26 mouse cellular contexts compared by ENCODE assay signal in the genomic region with DNA sequence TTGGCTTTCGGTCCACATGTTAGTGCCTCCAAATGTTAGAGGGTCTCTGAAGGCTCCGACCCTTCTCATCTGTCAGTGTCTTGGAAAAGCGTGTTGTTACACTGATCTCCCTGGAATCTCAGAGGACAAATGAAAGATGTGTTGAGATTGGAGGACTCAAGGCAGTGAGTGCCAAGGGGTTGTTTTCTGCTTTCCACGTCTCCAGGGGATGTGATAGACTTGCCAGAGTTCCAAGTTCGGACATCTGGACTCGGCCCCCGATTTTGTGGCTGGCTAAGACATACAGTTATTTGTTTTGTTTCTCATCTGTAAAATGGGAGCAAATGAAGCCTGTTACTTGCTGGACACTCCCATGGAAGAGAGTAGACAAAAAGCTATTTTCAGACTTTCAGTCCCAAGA. TPM values are rescaled to one million over a fixed set of nuclear protein-coding genes. Genes with fewer than 3 reads are reported as not detected.
DNase-seq lines count a peak whose midpoint lies in the region; ATAC-seq and TF ChIP-seq lines count a peak whose summit lies in the region.
"Had no signal": no experiment of that assay in that cellular context is flagged by ENCODE, and none has a peak within 500 bp of the region (broad histone marks: within the 10 kb centered on the region; RNA-seq: fewer than 3 reads in every experiment).

No protein-coding gene starts in this region.

- TF ChIP-seq POLR2A in limb, embryonic 14.5 days (IDR thresholded peaks at IDR 0.05; ENCODE audit: borderline replicate concordance, extremely low read depth, insufficient read depth, insufficient read length): no peak

- H3K9me3 ChIP-seq in limb, embryonic 14.5 days (ENCODE audit: control insufficient read depth, low read length): no peaks in the 10 kb centered on the region
- no peaks in the 10 kb centered on the region for H3K9me3 ChIP-seq in limb, embryonic 10.5 days (replicated peaks)
- H3K9me3 ChIP-seq: embryonic facial prominence, embryonic 13.5 days; embryonic facial prominence, embryonic 15.5 days; forebrain, embryonic 10.5 days; forebrain, embryonic 12.5 days had no signal

- H3K36me3 ChIP-seq in limb, embryonic 14.5 days (ENCODE audit: control insufficient read depth, insufficient read depth, low read length): no peaks in the 10 kb centered on the region
- H3K36me3 ChIP-seq in limb, embryonic 10.5 days: no peaks in the 10 kb centered on the region
- H3K36me3 ChIP-seq: embryonic facial prominence, embryonic 13.5 days; embryonic facial prominence, embryonic 15.5 days; forebrain, embryonic 10.5 days; forebrain, embryonic 12.5 days had no signal

- H3K4me1 ChIP-seq in limb, embryonic 14.5 days (ENCODE audit: control insufficient read depth, insufficient read depth, low read length): peaks cover 14% of the 10 kb centered on the region
- H3K4me1 ChIP-seq in limb, embryonic 10.5 days: peaks cover 32% of the 10 kb centered on the region

- peak; percentile 43 for DNase-seq in gastrocnemius, adult 2 months
- no peak for DNase-seq in gastrocnemius, postnatal 4 days (ENCODE audit: low spot score in 2 of 2)
- peak; percentile 9 for DNase-seq in limb, embryonic 14.5 days (ENCODE audit: low spot score)
- no peak for DNase-seq in limb, embryonic 10.5 days (ENCODE audit: low spot score)
- DNase-seq in gastrocnemius, postnatal 14 days: peak; percentile 31
- peak; percentile 51 for DNase-seq in skeletal muscle tissue, adult 2 months (ENCODE audit: low read depth, low spot score)
- no peak for DNase-seq in neural tube, embryonic 10.5 days (ENCODE audit: extremely low spot score, low spot score)
- DNase-seq: adrenal gland, adult 8-10 months; adrenal gland, postnatal 14 days; cerebellum, adult 11 months; cerebellum, adult 18-20 months; cerebellum, adult 8-10 months; cerebellum, adult 9-11 months; cerebellum, postnatal 14 days; cerebellum, postnatal 36 days; embryo, embryonic 11 days had no signal

- 0 out of 2 replicates have a peak overlapping the region, but pooled peaks have one; percentile 8 for H3K27ac ChIP-seq in gastrocnemius, adult 2 months
- H3K27ac ChIP-seq in limb, embryonic 14.5 days (replicated peaks; ENCODE audit: low read depth, low read length): no peak overlapping the region
- no peak overlapping the region for H3K27ac ChIP-seq in limb, embryonic 10.5 days
- H3K27ac ChIP-seq: embryonic facial prominence, embryonic 13.5 days; embryonic facial prominence, embryonic 15.5 days; forebrain, embryonic 10.5 days; forebrain, embryonic 12.5 days had no signal

- H3K27me3 ChIP-seq in limb, embryonic 14.5 days (ENCODE audit: control insufficient read depth, insufficient read depth, low read length): 0 out of 2 replicates have a peak, but pooled peaks cover 8% of the 10 kb centered on the region
- peaks cover 75% of the 10 kb centered on the region for H3K27me3 ChIP-seq in limb, embryonic 10.5 days (ENCODE audit: low read depth, poor library complexity, severe bottlenecking)

- H3K4me3 ChIP-seq in gastrocnemius, adult 2 months: no peak overlapping the region
- H3K4me3 ChIP-seq in limb, embryonic 14.5 days (replicated peaks; ENCODE audit: low read length): no peak overlapping the region
- H3K4me3 ChIP-seq in limb, embryonic 10.5 days: no peak overlapping the region
- H3K4me3 ChIP-seq: embryonic facial prominence, embryonic 13.5 days; embryonic facial prominence, embryonic 15.5 days; erythroblast, embryonic 14.5 days; forebrain, embryonic 10.5 days; forebrain, embryonic 12.5 days had no signal

- intact Hi-C loops in gastrocnemius, adult 2 months (cut with DNase I): no loop called here
- intact Hi-C loops in gastrocnemius, postnatal 14 days (cut with DNase I; ENCODE audit: low total_unique reads): no loop called here

- WGBS in limb, embryonic 14.5 days: 86% methylated on average over 7 of the region's 7 CpGs
- WGBS in limb, embryonic 10.5 days: 91% methylated on average over 7 of the region's 7 CpGs

- no peak for TF ChIP-seq CTCF in gastrocnemius, adult 2 months (IDR thresholded peaks at IDR 0.05)

- no peak overlapping the region for H3K9ac ChIP-seq in limb, embryonic 14.5 days (ENCODE audit: low read depth, low read length, severe bottlenecking)
- H3K9ac ChIP-seq: embryonic facial prominence, embryonic 13.5 days; embryonic facial prominence, embryonic 15.5 days; forebrain, embryonic 12.5 days had no signal

- no peak overlapping the region for H3K4me2 ChIP-seq in limb, embryonic 14.5 days (replicated peaks; ENCODE audit: low read depth, low read length, severe bottlenecking)
- H3K4me2 ChIP-seq: embryonic facial prominence, embryonic 13.5 days; embryonic facial prominence, embryonic 15.5 days; forebrain, embryonic 12.5 days had no signal

- ATAC-seq in limb, embryonic 14.5 days (ENCODE audit: low FRiP score, low read depth): no peak
- ATAC-seq in activated CD4-positive, CD25-positive, alpha-beta regulatory T cell, adult 4 months: no peak
- ATAC-seq: forebrain, embryonic 14.5 days; forebrain, embryonic 16.5 days had no signal

RNA-seq across cellular contexts. Expression of a gene that starts 2.0 kb away (rescaled TPM):
- 10 to 100 TPM; 40.6 to 65.5 TPM for total RNA-seq in gastrocnemius, adult 2 months (2021)
- total RNA-seq in gastrocnemius, postnatal 4 days (2021): 100 to 1,000 TPM; 110 to 127 TPM
- 152 and 158 TPM in 2 replicates for polyA plus RNA-seq in limb, embryonic 14.5 days (2012; rRNA removed)
- 168 and 173 TPM in 2 replicates for polyA plus RNA-seq in limb, embryonic 14.5 days (2014; fragmentation: Nextera tagmentation; extraction: Ambion mirVana)
- polyA plus RNA-seq in limb, embryonic 10.5 days (2016; fragmentation: Nextera tagmentation; extraction: Ambion mirVana): 7.4 and 21.8 TPM in 2 replicates
- 10 to 100 TPM; 59.7 to 74.4 TPM for total RNA-seq in gastrocnemius, postnatal 14 days (2021)
- polyA plus RNA-seq in activated CD4-positive, CD25-positive, alpha-beta regulatory T cell, adult 4 months (2017; shearing (Covaris generic)): not detected
- total RNA-seq: common myeloid progenitor, adult 5-6 weeks; MEL had no signal

Comparison
In these comparisons a context has a peak if more than half of its experiments do, and no peak if none do; other contexts are left out.
1. DNase-seq: peak in gastrocnemius, adult 2 months (single experiment), limb, embryonic 14.5 days (single experiment), gastrocnemius, postnatal 14 days (single experiment) and skeletal muscle tissue, adult 2 months (single experiment); none in gastrocnemius, postnatal 4 days (0 of 2), limb, embryonic 10.5 days (single experiment) and neural tube, embryonic 10.5 days (single experiment).